Mouse (Mus musculus) right cerebral cortex, adult 2 months (tissue): ENCODE measurements around the gene Ddb1.

Experiments used
- DNase-seq, 2 experiments: peaks; one replicate each; pipeline ENCODE4 v3.0.0; 2021 to 2022; ENCODE audit warnings: low spot score in 2 of 2

Gene Ddb1

DNA sequence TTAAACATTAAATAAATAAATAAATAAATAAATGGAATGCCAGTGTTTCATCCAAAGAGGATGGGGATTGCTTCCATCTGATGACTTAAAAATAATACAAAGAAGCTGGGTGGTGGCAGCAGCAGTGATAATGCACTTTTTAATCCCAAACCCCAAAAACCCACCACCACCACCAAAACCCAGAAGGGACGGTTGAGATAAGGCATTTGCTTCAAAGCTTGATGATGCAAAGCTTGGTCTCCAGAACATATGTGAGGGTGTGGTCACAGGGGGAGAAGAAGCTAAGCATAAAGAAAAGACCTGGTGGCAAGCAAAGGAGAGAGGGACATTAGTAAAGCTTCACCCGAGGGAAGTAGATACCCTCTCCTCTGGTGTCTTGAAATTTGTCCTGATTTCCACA is 56.8 kb downstream of the Ddb1 start:
- DNase-seq = no peak

DNA sequence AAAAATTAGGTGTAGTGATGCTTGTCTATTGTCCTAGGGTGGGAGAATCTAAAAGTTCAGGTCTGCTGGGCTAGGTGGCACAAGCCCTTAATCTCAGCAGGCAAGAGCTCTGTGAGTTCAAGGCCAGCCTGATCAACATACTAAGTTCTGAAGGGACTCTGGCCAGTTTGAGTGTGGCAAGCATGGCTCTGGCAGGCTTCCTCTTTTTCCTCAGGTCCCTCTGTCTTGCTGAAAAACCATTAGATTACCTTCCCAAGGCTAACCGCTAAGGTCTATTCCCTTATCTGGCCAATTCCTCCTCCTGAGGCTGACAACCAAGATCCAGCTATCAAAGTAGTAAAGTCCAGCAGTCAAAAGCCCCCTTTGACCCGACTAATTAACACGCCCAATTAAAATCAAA is 57.5 kb downstream of the Ddb1 start:
- no peak for DNase-seq

DNA sequence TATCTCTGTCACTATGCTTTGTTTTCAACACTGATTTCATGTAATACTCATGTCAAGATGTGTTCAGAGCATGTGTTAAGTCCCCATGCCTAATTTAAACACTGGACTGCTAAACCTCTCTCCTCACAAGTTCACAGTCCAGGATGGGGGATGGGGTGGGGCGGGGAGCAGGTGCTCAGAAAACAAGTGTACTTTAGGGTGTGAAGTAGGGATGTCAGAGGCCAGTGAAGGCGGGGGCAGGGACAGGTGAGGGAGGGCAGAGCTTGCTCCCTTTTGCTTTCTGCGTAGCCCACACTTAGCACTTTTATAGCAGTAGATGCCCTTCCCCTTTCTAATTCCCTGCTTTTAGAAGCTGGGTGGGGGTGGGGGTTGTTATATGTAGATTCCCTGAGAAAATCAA is 60.0 kb downstream of the Ddb1 start:
- no peak for DNase-seq

DNA sequence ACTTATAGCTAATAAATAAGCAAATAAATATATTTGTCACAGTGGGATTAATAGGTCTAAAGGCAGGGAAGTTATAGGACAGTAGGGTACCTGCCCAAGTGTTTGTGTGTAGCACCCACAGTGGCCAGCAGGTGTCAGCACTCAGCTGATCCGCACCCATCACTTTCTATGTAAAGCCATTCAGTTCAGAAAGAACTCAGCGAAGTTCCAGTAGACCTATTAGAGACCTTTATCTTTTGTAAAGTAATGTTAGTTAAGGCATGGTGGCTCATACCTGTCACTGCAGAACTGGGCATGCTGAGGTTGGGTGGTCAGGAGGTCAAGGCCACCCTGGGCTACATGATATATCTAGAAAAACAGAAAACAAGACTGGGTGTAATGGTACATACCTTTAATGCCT is 60.4 kb downstream of the Ddb1 start:
- peak; percentile 76 to 80 for DNase-seq

DNA sequence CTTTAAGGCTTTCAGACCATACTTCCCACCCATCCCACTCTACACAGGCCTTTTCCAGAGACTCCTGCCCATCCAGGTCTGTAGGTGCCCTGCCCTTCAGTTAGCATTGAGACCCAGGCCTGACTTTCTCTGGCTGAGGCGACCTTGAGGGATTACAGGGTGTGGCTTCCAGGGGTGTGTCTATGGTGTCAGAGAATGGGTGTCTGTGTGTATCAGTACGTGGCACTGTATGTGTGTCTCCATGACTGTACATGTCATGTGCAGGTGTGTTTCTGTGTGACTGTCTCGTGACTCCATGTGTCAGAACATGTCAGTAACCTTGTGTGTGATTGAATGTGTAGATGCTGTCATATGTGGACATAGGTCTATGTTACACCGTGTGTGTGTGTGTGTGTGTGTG is 66.2 kb downstream of the Ddb1 start:
- DNase-seq = no peak

DNA sequence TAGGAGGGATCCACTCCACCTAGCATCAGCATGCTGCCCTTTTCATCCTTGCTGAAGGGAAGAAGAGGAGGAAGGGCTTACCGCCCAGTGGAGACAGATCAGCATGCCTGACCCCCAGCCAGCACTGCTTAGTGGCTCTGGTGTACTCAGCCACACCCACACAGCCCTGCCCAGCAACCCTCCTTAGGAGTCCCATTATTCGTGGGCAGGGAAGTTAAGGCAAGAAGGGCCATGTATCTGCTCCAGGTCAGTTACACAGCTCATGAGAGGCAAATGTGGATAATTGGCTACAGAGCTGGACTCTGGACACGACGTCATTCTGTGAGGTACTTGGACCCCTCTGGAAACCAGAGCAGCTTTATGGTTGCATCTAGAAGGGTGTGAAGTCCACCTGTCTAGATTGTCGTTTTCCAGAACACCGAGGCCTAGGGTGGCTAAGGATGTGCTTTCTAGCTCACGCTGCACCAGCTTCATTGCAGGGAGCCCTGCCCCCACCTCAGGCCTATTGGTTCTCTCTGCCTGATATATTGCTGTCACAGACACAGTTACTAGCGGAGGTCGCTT is 66.8 kb downstream of the Ddb1 start:
- DNase-seq = no peak

DNA sequence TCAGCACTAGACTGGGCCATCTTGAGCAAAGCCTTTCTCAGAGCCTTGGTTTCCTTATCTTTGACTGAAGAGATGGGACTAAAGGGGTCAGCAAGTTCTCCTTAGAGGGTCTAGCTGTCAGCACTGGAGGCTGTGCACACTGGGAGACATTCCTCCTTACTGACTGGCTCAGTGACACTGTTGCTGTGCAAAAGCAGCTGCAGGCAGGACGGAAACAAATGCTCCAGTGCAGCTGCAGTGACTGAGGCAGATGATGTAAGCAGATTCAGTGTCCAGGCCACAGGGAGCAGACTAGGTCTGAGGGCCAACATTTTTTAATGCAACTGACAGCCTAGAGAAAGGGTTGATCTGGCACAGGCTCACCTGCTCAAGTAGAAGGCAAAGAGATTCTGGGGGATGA is 68.1 kb downstream of the Ddb1 start:
- no peak for DNase-seq

DNA sequence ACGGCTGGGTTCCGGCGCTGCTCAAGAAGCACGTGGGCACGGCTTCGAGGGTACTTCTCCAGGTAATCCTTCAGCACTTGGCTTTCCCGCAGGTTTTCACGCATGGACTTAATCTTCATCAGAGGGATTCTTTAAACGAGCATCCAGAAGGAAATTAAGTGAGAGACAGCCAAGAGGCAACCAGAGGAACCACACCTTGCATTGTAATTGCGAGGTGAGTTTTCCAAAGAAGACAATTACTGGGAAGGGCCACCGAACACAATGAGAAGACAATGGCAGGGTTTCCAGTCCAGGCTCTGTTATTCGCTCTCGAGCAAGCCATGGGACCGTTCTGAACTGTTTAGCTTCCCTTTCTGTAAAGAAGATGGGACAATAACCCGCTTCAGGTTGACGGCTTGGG is 71.5 kb downstream of the Ddb1 start:
- DNase-seq = no peak

DNA sequence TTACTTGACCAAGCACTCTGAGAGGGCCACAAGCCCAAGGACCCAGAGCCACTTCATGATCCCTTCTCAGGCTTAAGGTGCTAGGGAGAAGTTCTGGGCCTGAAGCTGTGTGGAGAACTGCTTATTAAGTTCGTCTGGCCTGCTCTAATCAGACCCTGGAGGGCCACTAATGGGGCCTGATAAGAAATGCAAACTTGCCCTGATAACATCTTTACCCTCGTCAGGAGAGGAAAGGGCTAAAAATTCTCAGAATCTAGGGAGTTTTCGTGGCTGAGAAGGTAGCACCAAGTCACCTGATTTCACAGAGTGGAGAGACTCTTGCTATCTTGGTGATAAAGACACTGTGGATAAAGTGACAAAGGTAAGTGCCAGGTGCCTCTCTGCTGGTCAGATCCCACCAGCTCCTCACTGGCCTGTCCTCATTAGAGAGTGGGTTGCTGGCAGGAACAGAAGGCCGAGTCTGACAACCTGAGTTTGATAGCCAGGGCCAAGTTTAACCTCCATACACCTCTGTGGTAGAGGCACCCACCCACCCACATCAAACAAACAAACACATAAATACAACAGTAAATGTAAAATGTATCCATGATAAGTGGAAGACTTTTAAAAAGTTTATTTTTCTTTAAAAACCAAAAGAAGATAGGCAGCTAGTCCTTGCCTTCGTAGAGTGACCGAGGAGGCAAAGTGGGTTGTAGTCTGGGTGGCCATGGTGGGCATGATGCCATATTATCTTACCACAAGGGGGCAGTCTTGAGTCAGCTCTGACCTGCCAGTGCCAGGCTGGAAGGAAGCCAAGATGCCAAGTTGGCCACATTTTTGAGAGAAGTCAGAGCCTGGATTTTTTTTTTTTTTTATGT is 73.0 kb downstream of the Ddb1 start, which contains the start of gene Pga5:
TSS of gene Pga5 (minus strand) at position 157 of the 857 bp plus-strand sequence.
- DNase-seq = peak; percentile 83 to 89

DNA sequence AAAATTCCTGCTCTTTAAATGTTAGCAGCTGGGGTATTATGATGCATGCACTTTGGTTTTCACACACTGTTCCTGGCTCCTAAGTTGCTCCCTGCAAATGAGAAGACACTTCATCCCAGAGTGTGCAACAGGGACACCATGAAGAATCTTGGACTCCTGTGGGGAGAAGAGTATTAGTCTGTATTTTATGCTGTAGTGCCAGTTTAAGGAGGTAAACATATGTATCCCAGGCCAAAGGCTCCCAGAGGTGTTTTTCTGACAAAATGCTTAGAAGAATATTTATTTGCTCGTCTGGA is 73.6 kb downstream of the Ddb1 start:
- no peak for DNase-seq
